Mouse (Mus musculus) olfactory bulb, adult 2 months (tissue): ENCODE measurements around the gene Cyp2f2.

Experiments
- CTCF ChIP-seq: fragments of 200-500 bp; IDR thresholded peaks from 2 replicates; pipeline ENCODE4 v1.5.1; 2012; ENCODE audit warnings: low read depth, mild to moderate bottlenecking, low read length, moderate library complexity; ENCODE audit not compliant: insufficient read depth
- POLR2A ChIP-seq: fragments of 200-500 bp; IDR thresholded peaks from 2 replicates; pipeline ENCODE4 v1.6.1; 2012; ENCODE audit warnings: mild to moderate bottlenecking, low read depth, low read length, moderate library complexity; ENCODE audit not compliant: insufficient read depth

DNA sequence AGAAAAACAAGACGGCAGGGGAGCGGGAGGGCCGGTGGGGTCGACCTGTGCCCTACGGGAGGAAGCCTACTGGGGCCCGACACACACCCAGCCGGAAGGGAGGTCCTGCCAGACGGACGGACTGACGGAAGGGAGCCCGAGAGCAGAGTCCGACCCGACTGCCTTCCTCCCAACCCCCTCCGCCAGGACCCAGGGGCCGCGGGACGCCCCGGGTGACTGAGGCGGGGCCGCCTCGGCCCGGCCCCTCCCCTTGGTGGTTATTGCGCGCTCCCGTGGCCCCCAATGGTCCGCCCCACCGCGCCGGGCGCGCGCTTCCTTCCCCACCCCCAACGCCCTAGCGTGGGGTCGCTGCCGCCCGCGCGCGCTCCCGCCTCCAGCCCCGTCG, 46.5 kb downstream of the Cyp2f2 start:
- TF ChIP-seq CTCF (no peak), POLR2A (no peak)
